8 mouse cellular contexts compared by ENCODE assay signal in the genomic region with DNA sequence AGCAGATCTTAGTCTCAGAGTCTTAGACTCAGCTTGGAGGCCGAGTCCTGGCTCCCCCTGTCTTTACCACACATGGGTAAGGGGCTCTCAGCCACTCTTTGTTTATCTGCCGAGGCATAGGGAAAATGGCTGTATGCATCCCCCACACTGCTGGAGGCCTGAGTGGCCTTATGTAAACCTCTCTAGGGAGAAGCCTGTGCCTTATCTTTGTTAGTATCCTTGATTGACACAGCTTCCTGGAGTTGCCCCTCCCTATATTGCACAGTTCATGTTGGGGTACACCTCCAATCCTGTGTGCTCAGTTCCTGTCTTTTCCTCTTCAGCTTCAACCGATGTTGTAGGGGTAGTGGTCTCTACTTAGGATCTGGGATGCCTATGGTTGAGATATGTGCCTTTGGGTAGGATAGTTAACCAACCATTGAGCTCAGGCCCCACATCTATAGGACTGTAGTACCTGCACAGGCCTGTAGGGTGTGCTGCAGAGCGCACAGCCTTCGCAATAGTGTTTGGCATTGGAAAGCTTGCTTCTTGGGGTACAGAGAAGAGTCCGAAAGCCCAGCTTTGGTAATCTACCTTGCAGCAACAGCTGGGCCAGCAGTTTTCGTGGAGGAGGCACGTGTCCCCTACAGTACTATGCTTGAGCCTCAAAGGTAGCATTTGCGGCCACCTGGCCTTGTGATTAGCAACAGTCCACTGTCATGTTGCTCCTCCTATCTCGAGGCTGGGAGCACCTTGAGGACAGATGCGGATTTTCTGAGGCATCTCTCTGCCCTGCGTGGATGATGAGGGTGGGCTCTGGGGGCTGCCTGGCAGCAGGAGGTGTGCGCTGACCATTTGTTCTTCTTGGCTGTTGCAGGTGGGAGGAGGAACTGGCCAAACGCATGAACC. TPM values are rescaled to one million over a fixed set of nuclear protein-coding genes. Genes with fewer than 3 reads are reported as not detected.
A peak's percentile ranks its signal among the peaks of the same experiment; 100 is the strongest.
DNase-seq lines count a peak whose midpoint lies in the region; ATAC-seq lines count a peak whose summit lies in the region.

TSS of gene Gm21969 (plus strand) at position 830 of the 888 bp plus-strand sequence.

- peak; percentile 70 for DNase-seq in ES-CJ7 (ENCODE audit: low read depth, low spot score)
- peak; percentile 77 for DNase-seq in cerebellum, adult 9-10 months
- peak; percentile 49 for DNase-seq in left cerebral cortex, postnatal 4 days
- peak; percentile 80 for DNase-seq in thymus, postnatal 25 days

- 54% methylated on average over 14 of the region's 14 CpGs for WGBS in hindbrain, embryonic 12.5 days
- WGBS in hindbrain, embryonic 13.5 days, result 50% methylated on average over 14 of the region's 14 CpGs
- 41% methylated on average over 14 of the region's 14 CpGs for WGBS in heart, embryonic 13.5 days

- H3K4me1 ChIP-seq in hindbrain, embryonic 12.5 days, result peaks cover 52% of the 10 kb centered on the region
- H3K4me1 ChIP-seq in hindbrain, embryonic 13.5 days (replicated peaks), result peaks cover 52% of the 10 kb centered on the region
- peaks cover 58% of the 10 kb centered on the region for H3K4me1 ChIP-seq in heart, embryonic 13.5 days

- H3K9me3 ChIP-seq in hindbrain, embryonic 12.5 days (replicated peaks), result no peaks in the 10 kb centered on the region
- no peaks in the 10 kb centered on the region for H3K9me3 ChIP-seq in hindbrain, embryonic 13.5 days
- H3K9me3 ChIP-seq in heart, embryonic 13.5 days, result no peaks in the 10 kb centered on the region

- no peak within 1 kb of the TSS for H3K4me2 ChIP-seq in hindbrain, embryonic 12.5 days (replicated peaks)
- H3K4me2 ChIP-seq in hindbrain, embryonic 13.5 days, result no peak within 1 kb of the TSS
- H3K4me2 ChIP-seq in heart, embryonic 13.5 days, result peak within 1 kb of the TSS; percentile 47

- H3K4me3 ChIP-seq in hindbrain, embryonic 12.5 days, result no peak within 1 kb of the TSS
- no peak within 1 kb of the TSS for H3K4me3 ChIP-seq in hindbrain, embryonic 13.5 days
- H3K4me3 ChIP-seq in heart, embryonic 13.5 days, result no peak within 1 kb of the TSS

- peaks cover 23% of the 10 kb centered on the region for H3K36me3 ChIP-seq in hindbrain, embryonic 12.5 days
- H3K36me3 ChIP-seq in hindbrain, embryonic 13.5 days, result peaks cover 31% of the 10 kb centered on the region
- H3K36me3 ChIP-seq in heart, embryonic 13.5 days, result peaks cover 32% of the 10 kb centered on the region

- H3K27ac ChIP-seq in hindbrain, embryonic 12.5 days, result peak within 1 kb of the TSS; percentile 56
- no peak within 1 kb of the TSS for H3K27ac ChIP-seq in hindbrain, embryonic 13.5 days
- peak within 1 kb of the TSS; percentile 88 for H3K27ac ChIP-seq in heart, embryonic 13.5 days (replicated peaks)

- ATAC-seq in hindbrain, embryonic 12.5 days (ENCODE audit: low FRiP score), result no peak
- ATAC-seq in hindbrain, embryonic 13.5 days (ENCODE audit: low FRiP score), result no peak
- ATAC-seq in heart, embryonic 13.5 days (ENCODE audit: extremely low read depth, insufficient number of reproducible peaks, low FRiP score, low TSS enrichment), result no peak
- peak; percentile 85 for ATAC-seq in megakaryocyte-erythroid progenitor cell, adult 5-6 weeks (replicated peaks; ENCODE audit: low FRiP score, low TSS enrichment, poor library complexity, severe bottlenecking)

- no peak within 1 kb of the TSS for H3K9ac ChIP-seq in hindbrain, embryonic 12.5 days
- H3K9ac ChIP-seq in hindbrain, embryonic 13.5 days, result no peak within 1 kb of the TSS
- peak within 1 kb of the TSS; percentile 67 for H3K9ac ChIP-seq in heart, embryonic 13.5 days

- intact Hi-C loops in left cerebral cortex, postnatal 4 days (cut with DNase I), result no loop called here

- no peaks in the 10 kb centered on the region for H3K27me3 ChIP-seq in hindbrain, embryonic 12.5 days
- H3K27me3 ChIP-seq in hindbrain, embryonic 13.5 days, result no peaks in the 10 kb centered on the region
- no peaks in the 10 kb centered on the region for H3K27me3 ChIP-seq in heart, embryonic 13.5 days (replicated peaks)

RNA-seq across cellular contexts. Expression of gene Gm21969, which starts in this region (rescaled TPM):
- polyA plus RNA-seq in hindbrain, embryonic 12.5 days (2016; fragmentation: Nextera tagmentation; extraction: Ambion mirVana), result not detected in 2 replicates
- polyA plus RNA-seq in hindbrain, embryonic 13.5 days (2015; fragmentation: Nextera tagmentation; extraction: Ambion mirVana), result not detected in 2 replicates
- polyA plus RNA-seq in heart, embryonic 13.5 days (2015; fragmentation: Nextera tagmentation; extraction: Ambion mirVana), result not detected in 2 replicates
- under 1 TPM in 1 of 2 experiments, not detected in 1; 0.12 TPM for total RNA-seq in left cerebral cortex, postnatal 4 days (2021)
- not detected in 2 replicates for total RNA-seq in megakaryocyte-erythroid progenitor cell, adult 5-6 weeks (2014; fragmentation: Nextera tagmentation)
- total RNA-seq in megakaryocyte-erythroid progenitor cell, adult 5-6 weeks (2017), result not detected in 2 replicates

Comparison
In these comparisons a context has a peak if more than half of its experiments do, and no peak if none do; other contexts are left out.
1. Peak in DNase-seq in left cerebral cortex, postnatal 4 days; RNA of the gene not detected or under 1 TPM.
2. Peak in ATAC-seq in megakaryocyte-erythroid progenitor cell, adult 5-6 weeks; RNA of the gene not detected or under 1 TPM.